Mouse (Mus musculus) brain, embryonic 14.5 days (tissue): ENCODE measurements at regions not wholly inside any gene's neighbourhood (a gene's known extent, or its start where the extent isn't known, plus 50 kb on each side); places are given as distances from the start of the nearest gene placed in this dataset.

ENCODE experiments used
- CTCF ChIP-seq: fragments of 200-500 bp; IDR thresholded peaks from 2 replicates; pipeline ENCODE4 v1.5.1; 2012; ENCODE audit warnings: inconsistent platforms, mild to moderate bottlenecking, moderate library complexity, borderline replicate concordance; ENCODE audit not compliant: insufficient read depth, insufficient read length; ENCODE audit errors: extremely low read depth
- POLR2A ChIP-seq: fragments of 200-500 bp; IDR thresholded peaks from 2 replicates; pipeline ENCODE4 v1.6.1; 2012; ENCODE audit warnings: mild to moderate bottlenecking, inconsistent platforms, borderline replicate concordance; ENCODE audit not compliant: poor library complexity, insufficient read depth, insufficient read length, severe bottlenecking; ENCODE audit errors: extremely low read depth

GRCm38 (mm10) chr4:125391269-125391668 is 99.2 kb upstream of the Grik3 start:
- no peak for TF ChIP-seq CTCF
- no peak for TF ChIP-seq POLR2A
